Mouse (Mus musculus) ES-Bruce4 (cell line): ENCODE results near the gene Cxcl2.

Experiments
- CTCF ChIP-seq: IDR thresholded peaks from one replicate; pipeline ENCODE4 v1.8.1; 2011; ENCODE audit warnings: low read depth, low read length
- EP300 ChIP-seq: IDR thresholded peaks from 2 replicates; pipeline ENCODE4 v1.6.1; 2011; ENCODE audit warnings: low read depth, low read length; ENCODE audit not compliant: insufficient read depth
- POLR2A ChIP-seq: IDR thresholded peaks from one replicate; pipeline ENCODE4 v1.8.1; 2011; ENCODE audit warnings: low read length; ENCODE audit not compliant: insufficient read depth

DNA sequence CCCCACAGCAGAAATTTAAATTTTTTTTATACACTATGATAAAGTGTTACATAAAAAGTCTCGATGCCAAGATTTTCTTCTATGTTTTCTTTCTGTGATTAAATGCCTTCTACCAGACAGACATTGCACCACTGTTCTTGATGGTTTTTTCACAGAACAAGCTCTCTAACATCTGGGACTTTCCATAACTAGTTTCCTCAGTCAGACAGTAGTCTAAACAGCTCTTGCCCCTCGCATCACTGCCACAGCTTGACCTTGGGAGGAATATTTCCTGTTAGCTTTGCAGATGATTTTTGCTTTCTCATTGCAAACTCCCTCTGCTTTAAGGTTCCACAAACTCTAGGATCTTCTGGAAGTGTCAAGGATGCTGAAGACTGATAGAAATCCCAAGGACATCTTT lies 26.9 kb downstream of the Cxcl2 start:
- no peak for TF ChIP-seq EP300
- TF ChIP-seq CTCF, result no peak
- TF ChIP-seq POLR2A, result no peak
